In genomic region chr5:101005216-101005615, GRCm38 (mm10) we compare ENCODE assay signal across 17 mouse cellular contexts.
DNase-seq lines count a peak whose midpoint lies in the region; TF ChIP-seq lines count a peak whose summit lies in the region.
"Had no signal": no experiment of that assay in that cellular context is flagged by ENCODE, and none has a peak within 500 bp of the region (broad histone marks: within the 10 kb centered on the region; RNA-seq: fewer than 3 reads in every experiment).

No protein-coding gene starts in this region.

- no peak overlapping the region for H3K4me3 ChIP-seq in left cerebral cortex, adult 2 months
- H3K4me3 ChIP-seq: erythroblast, embryonic 14.5 days; lung, embryonic 15.5 days; midbrain, embryonic 10.5 days had no signal

- H3K27ac ChIP-seq in left cerebral cortex, adult 2 months: no peak overlapping the region
- H3K27ac ChIP-seq: lung, embryonic 15.5 days; midbrain, embryonic 10.5 days had no signal

- peak; percentile 22 for DNase-seq in adrenal gland, postnatal 14 days
- DNase-seq in adrenal gland, adult (ENCODE audit: inconsistent age in 2 of 2, low spot score in 1 of 2): no peak
- no peak for DNase-seq in left cerebral cortex, adult 2 months (ENCODE audit: extremely low spot score in 1 of 2, low spot score in 2 of 2)
- DNase-seq in left cerebral cortex, adult 8-10 months (ENCODE audit: low spot score in 2 of 2): no peak
- peak; percentile 11 for DNase-seq in 416B (ENCODE audit: low read depth)
- peak; percentile 75 for DNase-seq in R1 (ENCODE audit: low read depth, low spot score)
- no peak for DNase-seq in urinary bladder, postnatal 36 days (ENCODE audit: low spot score in 2 of 2)
- DNase-seq in spleen, adult 12 weeks (ENCODE audit: low spot score): no peak
- DNase-seq: cerebellum, adult 9-10 months; kidney, adult 11 months; layer of hippocampus, adult 9-11 months; left cerebral cortex, postnatal 4 days; right cerebral cortex, postnatal 4 days; thymus, adult 18-20 months had no signal

- intact Hi-C loops in left cerebral cortex, adult 2 months (cut with DNase I): no loop called here

- TF ChIP-seq CTCF in left cerebral cortex, adult 2 months (IDR thresholded peaks at IDR 0.05): peak; percentile 42

Comparison
In these comparisons a context has a peak if more than half of its experiments do, and no peak if none do; other contexts are left out.
1. DNase-seq: peak in adrenal gland, postnatal 14 days (single experiment), 416B (single experiment) and R1 (single experiment); none in adrenal gland, adult (0 of 2), left cerebral cortex, adult 2 months (0 of 2), left cerebral cortex, adult 8-10 months (0 of 2), urinary bladder, postnatal 36 days (0 of 2) and spleen, adult 12 weeks (single experiment).